Mouse (Mus musculus) left cerebral cortex, postnatal 36 days (tissue): Measurements from ENCODE around the gene Bmp6. TPM values are rescaled to one million over a fixed set of nuclear protein-coding genes. Genes with fewer than 3 reads are reported as not detected.

Source experiments
- DNase-seq, 2 experiments: peaks; one replicate each; pipeline ENCODE4 v3.0.0; 2021 to 2022; ENCODE audit warnings: low spot score in 2 of 2, mixed read lengths in 1 of 2
- intact Hi-C: fragments of 180-260 bp; cut with DNase I; formaldehyde crosslinking; loops from one replicate; pipeline ENCODE4 v1.15.1; 2025
- total RNA-seq, 2 experiments: library from RNA; stranded (reverse); gene quantifications; 2 replicates each; pipeline ENCODE4 v1.2.3; 2021

Bmp6 gene
- total RNA-seq, 2 experiments from 2014 or later, result 6.5 to 11.8 TPM

- peak in 1 of 2 experiments; percentile 16 for DNase-seq
- intact Hi-C loops, result no loop called here
Observed at GRCm38 (mm10) chr13:38352986-38353385, 8.1 kb downstream of the Bmp6 start.

- no peak for DNase-seq
- intact Hi-C loops, result no loop called here
Observed at GRCm38 (mm10) chr13:38353420-38354255, 8.7 kb downstream of the Bmp6 start.

GRCm38 (mm10) chr13:38354284-38354683, 9.4 kb downstream of the Bmp6 start:
- intact Hi-C loops, result no loop called here
- no peak for DNase-seq

- intact Hi-C loops, result no loop called here
- DNase-seq, result no peak
Observed at GRCm38 (mm10) chr13:38359045-38359444, 14.1 kb downstream of the Bmp6 start.

GRCm38 (mm10) chr13:38362751-38363150, 17.8 kb downstream of the Bmp6 start:
- intact Hi-C loops, result no loop called here
- no peak for DNase-seq

GRCm38 (mm10) chr13:38363869-38364268, 19.0 kb downstream of the Bmp6 start:
- intact Hi-C loops, result no loop called here
- no peak for DNase-seq

GRCm38 (mm10) chr13:38369624-38370023, 24.7 kb downstream of the Bmp6 start:
- DNase-seq, result no peak
- intact Hi-C loops, result no loop called here

GRCm38 (mm10) chr13:38376071-38376470, 31.2 kb downstream of the Bmp6 start:
- DNase-seq, result no peak
- intact Hi-C loops, result no loop called here

- no peak for DNase-seq
- intact Hi-C loops, result no loop called here
Observed at GRCm38 (mm10) chr13:38377355-38377754, 32.4 kb downstream of the Bmp6 start.

GRCm38 (mm10) chr13:38379806-38380205, 34.9 kb downstream of the Bmp6 start:
- intact Hi-C loops, result no loop called here
- DNase-seq, result peak; percentile 9 to 23

- intact Hi-C loops, result no loop called here
- no peak for DNase-seq
Observed at GRCm38 (mm10) chr13:38386035-38386559, 41.2 kb downstream of the Bmp6 start.

GRCm38 (mm10) chr13:38387453-38388040, 42.6 kb downstream of the Bmp6 start:
- intact Hi-C loops, result no loop called here
- DNase-seq, result no peak

- no peak for DNase-seq
- intact Hi-C loops, result no loop called here
Observed at GRCm38 (mm10) chr13:38393444-38393843, 48.5 kb downstream of the Bmp6 start.

- no peak for DNase-seq
- intact Hi-C loops, result no loop called here
Observed at GRCm38 (mm10) chr13:38395026-38395425, 50.1 kb downstream of the Bmp6 start.

- intact Hi-C loops, result no loop called here
- no peak for DNase-seq
Observed at GRCm38 (mm10) chr13:38397007-38397545, 52.2 kb downstream of the Bmp6 start.

GRCm38 (mm10) chr13:38398658-38399057, 53.8 kb downstream of the Bmp6 start:
- intact Hi-C loops, result no loop called here

GRCm38 (mm10) chr13:38400662-38401061, 55.8 kb downstream of the Bmp6 start:
- DNase-seq, result no peak
- intact Hi-C loops, result no loop called here

More at GRCm38 (mm10) chr13:38398658-38399057, 53.8 kb downstream of the Bmp6 start:
- DNase-seq, result no peak

GRCm38 (mm10) chr13:38407611-38408315, 62.9 kb downstream of the Bmp6 start:
- no peak for DNase-seq
- intact Hi-C loops, result no loop called here

- intact Hi-C loops, result no loop called here
- DNase-seq, result no peak
Observed at GRCm38 (mm10) chr13:38408636-38409035, 63.7 kb downstream of the Bmp6 start.

GRCm38 (mm10) chr13:38410322-38410865, 65.5 kb downstream of the Bmp6 start:
- peak; percentile 61 to 70 for DNase-seq
- intact Hi-C loops, result no loop called here
